Mouse (Mus musculus): ENCODE results near the gene Wfikkn1.

The Wfikkn1 gene

GRCm38 (mm10) chr17:25880196-25880910, at the start of gene Wfikkn1:
Gene Wfikkn1 (minus strand): TSS chr17:25880858.
- peak in 1 of 2 experiments; percentile 45 for DNase-seq

- DNase-seq, result peak; percentile 90 to 91
These were observed 44.7 kb upstream of the Wfikkn1 start for GRCm38 (mm10) chr17:25925348-25925747.

GRCm38 (mm10) chr17:25922120-25922519, 41.5 kb upstream of the Wfikkn1 start:
- peak; percentile 45 to 56 for DNase-seq

- DNase-seq, result peak; percentile 100
These were observed 39.4 kb upstream of the Wfikkn1 start for GRCm38 (mm10) chr17:25919786-25920642.

- DNase-seq, result peak; percentile 68 to 77
These were observed 38.6 kb upstream of the Wfikkn1 start, which contains the start of gene Rab40c for GRCm38 (mm10) chr17:25919144-25919785. Gene Rab40c (minus strand): TSS chr17:25919727.

- no peak for DNase-seq
These were observed 37.5 kb upstream of the Wfikkn1 start for GRCm38 (mm10) chr17:25918037-25918750.

GRCm38 (mm10) chr17:25916931-25917647, 36.4 kb upstream of the Wfikkn1 start:
- DNase-seq, result no peak

GRCm38 (mm10) chr17:25914295-25914694, 33.6 kb upstream of the Wfikkn1 start:
- DNase-seq, result no peak

- DNase-seq, result no peak
These were observed 33.2 kb upstream of the Wfikkn1 start for GRCm38 (mm10) chr17:25913877-25914275.

- peak in 1 of 2 experiments; percentile 26 for DNase-seq
These were observed 32.7 kb upstream of the Wfikkn1 start for GRCm38 (mm10) chr17:25913186-25913876.

GRCm38 (mm10) chr17:25911816-25912215, 31.2 kb upstream of the Wfikkn1 start:
- no peak for DNase-seq

GRCm38 (mm10) chr17:25907640-25908039, 27.0 kb upstream of the Wfikkn1 start:
- no peak for DNase-seq

GRCm38 (mm10) chr17:25903061-25903460, 22.4 kb upstream of the Wfikkn1 start:
- no peak for DNase-seq

GRCm38 (mm10) chr17:25900193-25900592, 19.5 kb upstream of the Wfikkn1 start:
- no peak for DNase-seq

- no peak for DNase-seq
These were observed 15.2 kb upstream of the Wfikkn1 start for GRCm38 (mm10) chr17:25895891-25896290.

- DNase-seq, result no peak
These were observed 14.8 kb upstream of the Wfikkn1 start for GRCm38 (mm10) chr17:25895415-25895814.

GRCm38 (mm10) chr17:25893975-25894617, 13.4 kb upstream of the Wfikkn1 start:
- DNase-seq, result peak; percentile 88 to 89

- DNase-seq, result no peak
These were observed 8.2 kb upstream of the Wfikkn1 start for GRCm38 (mm10) chr17:25888837-25889236.

GRCm38 (mm10) chr17:25887467-25887866, 6.8 kb upstream of the Wfikkn1 start:
- DNase-seq, result no peak

GRCm38 (mm10) chr17:25886806-25887205, 6.1 kb upstream of the Wfikkn1 start:
- DNase-seq, result no peak

- peak; percentile 46 to 56 for DNase-seq
These were observed 5.0 kb upstream of the Wfikkn1 start for GRCm38 (mm10) chr17:25885636-25886035.

Measured in cerebellum, postnatal 10 days (tissue).